ENCODE assay signal across 7 mouse cellular contexts in the genomic region with DNA sequence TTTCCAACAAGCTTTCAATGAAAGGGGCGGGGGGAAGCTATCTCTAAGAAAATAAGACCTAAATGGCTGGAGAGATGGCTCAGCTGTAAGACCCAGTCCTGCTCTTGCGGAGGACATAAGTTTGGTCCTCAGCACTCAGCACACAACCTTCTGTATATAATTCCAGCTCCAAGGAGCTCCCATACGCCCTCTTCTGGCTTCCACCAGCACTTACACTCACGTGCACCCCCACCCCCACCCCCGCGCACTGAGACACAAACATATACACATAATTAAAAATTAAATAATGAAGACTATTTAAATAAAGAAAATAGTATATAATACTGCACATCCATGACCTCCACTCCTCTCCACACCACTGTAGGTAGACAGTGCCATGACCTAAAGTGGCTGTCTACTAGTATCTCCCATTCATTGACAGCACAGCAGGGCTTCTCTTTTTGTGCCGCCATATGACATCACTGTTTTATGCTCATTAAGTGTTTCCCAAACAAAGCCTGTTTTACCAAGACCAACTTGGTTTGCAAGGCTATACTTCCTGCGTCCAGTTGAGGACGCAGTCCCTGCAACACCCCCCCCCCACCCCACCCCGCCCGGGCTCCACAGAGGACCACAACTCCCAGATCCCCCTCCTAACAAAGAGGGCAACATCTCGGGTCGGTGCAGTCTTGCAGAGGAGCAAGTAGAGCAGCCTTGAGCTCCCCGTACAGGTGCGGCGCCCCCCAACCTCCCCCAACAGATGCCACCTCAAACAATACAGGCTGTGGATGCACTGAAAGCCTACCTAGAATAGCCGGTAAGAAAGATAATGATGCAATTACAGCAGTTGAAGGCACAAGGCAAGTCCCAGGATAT. TPM values are rescaled to one million over a fixed set of nuclear protein-coding genes. Genes with fewer than 3 reads are reported as not detected.
DNase-seq lines count a peak whose midpoint lies in the region; ATAC-seq and TF ChIP-seq lines count a peak whose summit lies in the region.

No protein-coding gene starts in this region.

- no peak; the same call in 1 of the 2 replicates for TF ChIP-seq POLR2A in embryonic fibroblast, embryonic 13.5 days (IDR thresholded peaks at IDR 0.05; ENCODE audit: low read depth, low read length)
- no peak for TF ChIP-seq POLR2A in small intestine, adult 2 months (IDR thresholded peaks at IDR 0.05; ENCODE audit: low read depth, low read length)

- peaks cover 3% of the 10 kb centered on the region; the same call in 1 of the 2 replicates for H3K4me1 ChIP-seq in lung, embryonic 16.5 days (replicated peaks; ENCODE audit: control insufficient read depth, insufficient read depth, low read length)
- no peaks in the 10 kb centered on the region for H3K4me1 ChIP-seq in embryonic fibroblast, embryonic 13.5 days (ENCODE audit: control insufficient read depth, insufficient read depth, low read length)
- H3K4me1 ChIP-seq in limb, embryonic 15.5 days = 0 out of 2 replicates have a peak, but pooled peaks cover 14% of the 10 kb centered on the region
- no peaks in the 10 kb centered on the region for H3K4me1 ChIP-seq in small intestine, adult 2 months (ENCODE audit: control insufficient read depth, insufficient read depth, insufficient read length, low read length)

- H3K4me2 ChIP-seq in lung, embryonic 16.5 days (ENCODE audit: low read depth, low read length) = peak overlapping the region; percentile 89
- peak overlapping the region; percentile 70 for H3K4me2 ChIP-seq in limb, embryonic 15.5 days

- peak overlapping the region; percentile 61 for H3K4me3 ChIP-seq in lung, embryonic 16.5 days (ENCODE audit: low read length)
- H3K4me3 ChIP-seq in embryonic fibroblast, embryonic 13.5 days (ENCODE audit: insufficient read depth, low read length) = peak overlapping the region; percentile 87
- peak overlapping the region; percentile 52 for H3K4me3 ChIP-seq in limb, embryonic 15.5 days
- peak overlapping the region; percentile 56 for H3K4me3 ChIP-seq in small intestine, adult 2 months (ENCODE audit: low read depth, low read length)

- H3K27ac ChIP-seq in lung, embryonic 16.5 days (ENCODE audit: low read length) = peak overlapping the region; percentile 52; the same call in 1 of the 2 replicates
- no peak overlapping the region for H3K27ac ChIP-seq in embryonic fibroblast, embryonic 13.5 days (ENCODE audit: insufficient read depth, low read length)
- peak overlapping the region; percentile 23; the same call in 1 of the 2 replicates for H3K27ac ChIP-seq in limb, embryonic 15.5 days
- no peak overlapping the region for H3K27ac ChIP-seq in small intestine, adult 2 months (ENCODE audit: insufficient read depth, low read depth, low read length)

- H3K9me3 ChIP-seq in lung, embryonic 16.5 days (ENCODE audit: control insufficient read depth, low read length) = no peaks in the 10 kb centered on the region
- no peaks in the 10 kb centered on the region for H3K9me3 ChIP-seq in limb, embryonic 15.5 days

- TF ChIP-seq CTCF in embryonic fibroblast, embryonic 13.5 days (IDR thresholded peaks at IDR 0.05; ENCODE audit: borderline replicate concordance, insufficient read depth, low read length) = no peak
- TF ChIP-seq CTCF in small intestine, adult 2 months (IDR thresholded peaks at IDR 0.05; ENCODE audit: extremely low read depth, insufficient read length, insufficient replicate concordance, low read depth, low read length) = no peak

- intact Hi-C loops in left cerebral cortex, postnatal 14 days (cut with DNase I) = loop anchor here (10.0 kb wide), 2 partner anchors 355 to 695 kb away; no protein-coding TSS in a partner anchor

- 23% methylated on average over 17 of the region's 17 CpGs for WGBS in lung, embryonic 16.5 days
- WGBS in limb, embryonic 15.5 days = 27% methylated on average over 17 of the region's 17 CpGs
- 28% methylated on average over 17 of the region's 17 CpGs for WGBS in small intestine, adult 2 months

- H3K36me3 ChIP-seq in lung, embryonic 16.5 days (ENCODE audit: control insufficient read depth, insufficient read depth, low read length) = no peaks in the 10 kb centered on the region
- no peaks in the 10 kb centered on the region; the same call in 1 of the 2 replicates for H3K36me3 ChIP-seq in limb, embryonic 15.5 days
- no peaks in the 10 kb centered on the region for H3K36me3 ChIP-seq in small intestine, adult 2 months (ENCODE audit: control insufficient read depth, insufficient read depth, low read length)

- H3K9ac ChIP-seq in lung, embryonic 16.5 days (ENCODE audit: low read length) = peak overlapping the region; percentile 67
- peak overlapping the region; percentile 14; the same call in 1 of the 2 replicates for H3K9ac ChIP-seq in limb, embryonic 15.5 days

- ATAC-seq in lung, embryonic 16.5 days (ENCODE audit: low read depth) = peak; percentile 65
- 0 out of 2 replicates have a peak, but pooled peaks have one; percentile 36 for ATAC-seq in limb, embryonic 15.5 days (ENCODE audit: insufficient number of reproducible peaks, low FRiP score, low TSS enrichment, low read depth)

- no peaks in the 10 kb centered on the region for H3K27me3 ChIP-seq in lung, embryonic 16.5 days (ENCODE audit: control insufficient read depth, insufficient read depth, low read depth, low read length)
- no peaks in the 10 kb centered on the region; the same call in 1 of the 2 replicates for H3K27me3 ChIP-seq in limb, embryonic 15.5 days
- no peaks in the 10 kb centered on the region for H3K27me3 ChIP-seq in small intestine, adult 2 months (ENCODE audit: control insufficient read depth, insufficient read depth, low read length)

- no peak for DNase-seq in lung, postnatal 25 days (ENCODE audit: low spot score)
- DNase-seq in cerebellum, adult 11-12 months = no peak
- no peak for DNase-seq in left cerebral cortex, postnatal 14 days (ENCODE audit: low spot score in 2 of 2)

RNA-seq across cellular contexts. Expression of a gene that starts 0.5 kb away (rescaled TPM):
- 21.8 and 23.1 TPM in 2 replicates for polyA plus RNA-seq in lung, embryonic 16.5 days (2015; fragmentation: Nextera tagmentation; extraction: Ambion mirVana)
- polyA plus RNA-seq in embryonic fibroblast, embryonic 13.5 days (2011; ENCODE audit: insufficient read length, low read depth, missing spikeins) = 12.3 and 18.2 TPM in 2 replicates
- polyA plus RNA-seq in limb, embryonic 15.5 days (2015; fragmentation: Nextera tagmentation; extraction: Ambion mirVana) = 19.1 and 19.3 TPM in 2 replicates
- 2.3 and 3.1 TPM in 2 replicates for polyA plus RNA-seq in small intestine, adult 2 months (2012; rRNA removed)
- total RNA-seq in left cerebral cortex, postnatal 14 days (2021) = 10 to 100 TPM; 53.9 to 56.3 TPM

RNA-seq across cellular contexts. Expression of a gene that starts 16.5 kb away (rescaled TPM):
- polyA plus RNA-seq in lung, embryonic 16.5 days (2015; fragmentation: Nextera tagmentation; extraction: Ambion mirVana) = 15.2 and 15.5 TPM in 2 replicates
- polyA plus RNA-seq in embryonic fibroblast, embryonic 13.5 days (2011; ENCODE audit: insufficient read length, low read depth, missing spikeins) = not detected in 2 replicates
- 4.1 and 5.0 TPM in 2 replicates for polyA plus RNA-seq in limb, embryonic 15.5 days (2015; fragmentation: Nextera tagmentation; extraction: Ambion mirVana)
- polyA plus RNA-seq in small intestine, adult 2 months (2012; rRNA removed) = 2.1 and 5.8 TPM in 2 replicates
- not detected for total RNA-seq in left cerebral cortex, postnatal 14 days (2021)

RNA-seq across cellular contexts. Expression of a gene that starts 45.8 kb away (rescaled TPM):
- polyA plus RNA-seq in lung, embryonic 16.5 days (2015; fragmentation: Nextera tagmentation; extraction: Ambion mirVana) = 71.4 and 73.6 TPM in 2 replicates
- polyA plus RNA-seq in embryonic fibroblast, embryonic 13.5 days (2011; ENCODE audit: insufficient read length, low read depth, missing spikeins) = 62.0 and 75.6 TPM in 2 replicates
- 57.2 and 65.8 TPM in 2 replicates for polyA plus RNA-seq in limb, embryonic 15.5 days (2015; fragmentation: Nextera tagmentation; extraction: Ambion mirVana)
- 32.5 and 73.5 TPM in 2 replicates for polyA plus RNA-seq in small intestine, adult 2 months (2012; rRNA removed)
- total RNA-seq in left cerebral cortex, postnatal 14 days (2021) = 10 to 100 TPM; 75.8 to 77.4 TPM

RNA-seq across cellular contexts. Expression of a gene that starts 53.2 kb away (rescaled TPM):
- polyA plus RNA-seq in lung, embryonic 16.5 days (2015; fragmentation: Nextera tagmentation; extraction: Ambion mirVana) = 112 and 142 TPM in 2 replicates
- polyA plus RNA-seq in embryonic fibroblast, embryonic 13.5 days (2011; ENCODE audit: insufficient read length, low read depth, missing spikeins) = 123 and 179 TPM in 2 replicates
- polyA plus RNA-seq in limb, embryonic 15.5 days (2015; fragmentation: Nextera tagmentation; extraction: Ambion mirVana) = 56.4 and 69.4 TPM in 2 replicates
- 188 and 215 TPM in 2 replicates for polyA plus RNA-seq in small intestine, adult 2 months (2012; rRNA removed)
- total RNA-seq in left cerebral cortex, postnatal 14 days (2021) = 1 to 10 TPM; 2.4 to 2.8 TPM

RNA-seq across cellular contexts. Expression of a gene that starts 53.4 kb away (rescaled TPM):
- polyA plus RNA-seq in lung, embryonic 16.5 days (2015; fragmentation: Nextera tagmentation; extraction: Ambion mirVana) = 26.6 and 28.2 TPM in 2 replicates
- 17.5 and 18.6 TPM in 2 replicates for polyA plus RNA-seq in embryonic fibroblast, embryonic 13.5 days (2011; ENCODE audit: insufficient read length, low read depth, missing spikeins)
- 28.8 and 31.5 TPM in 2 replicates for polyA plus RNA-seq in limb, embryonic 15.5 days (2015; fragmentation: Nextera tagmentation; extraction: Ambion mirVana)
- 10.4 and 15.1 TPM in 2 replicates for polyA plus RNA-seq in small intestine, adult 2 months (2012; rRNA removed)
- total RNA-seq in left cerebral cortex, postnatal 14 days (2021) = 10 to 100 TPM; 29.0 to 31.1 TPM

Comparison
In these comparisons a context has a peak if more than half of its experiments do, and no peak if none do; other contexts are left out.
1. H3K27ac ChIP-seq: peak in lung, embryonic 16.5 days (single experiment) and limb, embryonic 15.5 days (single experiment); none in embryonic fibroblast, embryonic 13.5 days (single experiment) and small intestine, adult 2 months (single experiment).
2. Peak in every context shown above with its lines, with median percentiles within 50 percentile points of each other: H3K4me3 ChIP-seq.